In the genomic region with DNA sequence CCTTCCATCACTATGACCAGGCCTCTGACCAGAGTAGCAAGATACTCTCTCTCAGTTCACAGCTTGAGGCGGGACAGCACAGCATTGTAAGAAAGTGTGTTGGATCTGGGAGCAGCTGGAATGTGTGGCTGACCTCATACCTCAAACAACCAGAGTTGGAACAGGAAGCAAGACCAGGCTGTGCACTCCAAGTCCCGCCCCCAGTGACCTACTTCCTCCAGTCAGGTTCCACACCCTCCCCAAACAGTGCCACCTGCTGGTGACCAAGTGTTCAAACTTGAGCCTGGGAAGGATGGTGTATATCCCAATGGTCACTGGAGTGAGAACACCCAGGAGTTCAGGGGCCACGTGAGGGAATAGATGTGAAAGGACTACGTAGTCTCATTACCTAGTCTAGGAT, we compare ENCODE assay signal across 14 mouse cellular contexts. TPM values are rescaled to one million over a fixed set of nuclear protein-coding genes. Genes with fewer than 3 reads are reported as not detected.
A peak's percentile ranks its signal among the peaks of the same experiment; 100 is the strongest.
DNase-seq lines count a peak whose midpoint lies in the region; ATAC-seq and TF ChIP-seq lines count a peak whose summit lies in the region.
"Had no signal": no experiment of that assay in that cellular context is flagged by ENCODE, and none has a peak within 500 bp of the region (broad histone marks: within the 10 kb centered on the region; RNA-seq: fewer than 3 reads in every experiment).

No protein-coding gene starts in this region.

- no peaks in the 10 kb centered on the region for H3K4me1 ChIP-seq in forebrain, embryonic 11.5 days (replicated peaks; ENCODE audit: control insufficient read depth, insufficient read depth, low read length)
- no peaks in the 10 kb centered on the region for H3K4me1 ChIP-seq in forebrain, embryonic 13.5 days
- H3K4me1 ChIP-seq in cortical plate, adult 2 months (ENCODE audit: control insufficient read depth, insufficient read depth, low read length): no peaks in the 10 kb centered on the region
- H3K4me1 ChIP-seq in neural tube, embryonic 15.5 days: no peaks in the 10 kb centered on the region
- H3K4me1 ChIP-seq: megakaryocyte, embryonic 14.5 days; neural tube, embryonic 13.5 days had no signal

- H3K27ac ChIP-seq in forebrain, embryonic 11.5 days (ENCODE audit: low read depth, low read length): no peak overlapping the region
- H3K27ac ChIP-seq in forebrain, embryonic 13.5 days: no peak overlapping the region
- no peak overlapping the region for H3K27ac ChIP-seq in cortical plate, adult 2 months (ENCODE audit: insufficient read depth, low read length)
- no peak overlapping the region for H3K27ac ChIP-seq in neural tube, embryonic 15.5 days (replicated peaks)
- H3K27ac ChIP-seq: neural tube, embryonic 13.5 days had no signal

- no peaks in the 10 kb centered on the region for H3K36me3 ChIP-seq in forebrain, embryonic 11.5 days (ENCODE audit: control insufficient read depth, insufficient read depth, low read length)
- 0 out of 2 replicates have a peak, but pooled peaks cover 4% of the 10 kb centered on the region for H3K36me3 ChIP-seq in forebrain, embryonic 13.5 days (ENCODE audit: poor library complexity, severe bottlenecking)
- peaks cover 9% of the 10 kb centered on the region for H3K36me3 ChIP-seq in neural tube, embryonic 15.5 days

- DNase-seq in forebrain, embryonic 11.5 days (ENCODE audit: low spot score): peak; percentile 56
- peak; percentile 44 for DNase-seq in left cerebral cortex, postnatal 4 days
- no peak for DNase-seq in left cerebral cortex, adult 9 months (ENCODE audit: low spot score in 2 of 2)
- DNase-seq in retina, postnatal 1 day: peak; percentile 69
- DNase-seq in spleen, postnatal 4 days (ENCODE audit: low spot score in 2 of 2): no peak
- DNase-seq: adrenal gland, adult 8-10 months had no signal

- 0 out of 2 replicates have a peak, but pooled peaks have one; percentile 10 for TF ChIP-seq CTCF in cortical plate, adult 2 months (IDR thresholded peaks at IDR 0.05; ENCODE audit: extremely low read depth, insufficient read depth, low read length)

- no peaks in the 10 kb centered on the region for H3K9me3 ChIP-seq in forebrain, embryonic 11.5 days (ENCODE audit: control insufficient read depth, low read length)
- H3K9me3 ChIP-seq in forebrain, embryonic 13.5 days (replicated peaks): no peaks in the 10 kb centered on the region
- no peaks in the 10 kb centered on the region for H3K9me3 ChIP-seq in neural tube, embryonic 15.5 days (replicated peaks)
- H3K9me3 ChIP-seq: neural tube, embryonic 13.5 days had no signal

- H3K27me3 ChIP-seq in forebrain, embryonic 11.5 days (ENCODE audit: control insufficient read depth, insufficient read depth, low read length): no peaks in the 10 kb centered on the region
- H3K27me3 ChIP-seq in forebrain, embryonic 13.5 days: no peaks in the 10 kb centered on the region
- no peaks in the 10 kb centered on the region for H3K27me3 ChIP-seq in neural tube, embryonic 15.5 days (replicated peaks)
- H3K27me3 ChIP-seq: megakaryocyte, embryonic 14.5 days; neural tube, embryonic 13.5 days had no signal

- H3K4me3 ChIP-seq in forebrain, embryonic 11.5 days (ENCODE audit: low read depth, low read length): no peak overlapping the region
- no peak overlapping the region for H3K4me3 ChIP-seq in forebrain, embryonic 13.5 days
- H3K4me3 ChIP-seq in cortical plate, adult 2 months (ENCODE audit: insufficient read depth, low read length): no peak overlapping the region
- H3K4me3 ChIP-seq in neural tube, embryonic 15.5 days (replicated peaks): no peak overlapping the region
- H3K4me3 ChIP-seq: megakaryocyte, embryonic 14.5 days; neural tube, embryonic 13.5 days had no signal

- no peak for ATAC-seq in forebrain, embryonic 11.5 days (replicated peaks; ENCODE audit: low FRiP score)
- ATAC-seq in forebrain, embryonic 13.5 days: no peak
- no peak for ATAC-seq in neural tube, embryonic 15.5 days (ENCODE audit: low FRiP score)

- intact Hi-C loops in left cerebral cortex, postnatal 4 days (cut with DNase I): no loop called here

- no peak overlapping the region for H3K9ac ChIP-seq in forebrain, embryonic 11.5 days (ENCODE audit: low read length)
- no peak overlapping the region for H3K9ac ChIP-seq in forebrain, embryonic 13.5 days
- no peak overlapping the region for H3K9ac ChIP-seq in neural tube, embryonic 15.5 days (replicated peaks)
- H3K9ac ChIP-seq: neural tube, embryonic 13.5 days had no signal

- WGBS in forebrain, embryonic 11.5 days: 94% methylated on average over 4 of the region's 4 CpGs
- WGBS in forebrain, embryonic 13.5 days: 98% methylated on average over 4 of the region's 4 CpGs
- WGBS in neural tube, embryonic 15.5 days: 97% methylated on average over 4 of the region's 4 CpGs

- no peak for TF ChIP-seq POLR2A in cortical plate, adult 2 months (IDR thresholded peaks at IDR 0.05; ENCODE audit: extremely low read depth, insufficient read depth, low read length)

- H3K4me2 ChIP-seq in forebrain, embryonic 11.5 days (ENCODE audit: low read depth, low read length, severe bottlenecking): no peak overlapping the region
- H3K4me2 ChIP-seq in forebrain, embryonic 13.5 days: no peak overlapping the region
- no peak overlapping the region for H3K4me2 ChIP-seq in neural tube, embryonic 15.5 days
- H3K4me2 ChIP-seq: neural tube, embryonic 13.5 days had no signal

RNA-seq across cellular contexts. Expression of gene Hmgb4, which starts 57.2 kb away (rescaled TPM):
- polyA plus RNA-seq in forebrain, embryonic 11.5 days (2014; fragmentation: Nextera tagmentation; extraction: Ambion mirVana): not detected in 2 replicates
- not detected in 2 replicates for polyA plus RNA-seq in forebrain, embryonic 13.5 days (2015; fragmentation: Nextera tagmentation; extraction: Ambion mirVana)
- total RNA-seq in left cerebral cortex, postnatal 4 days (2021): not detected
- not detected in 2 replicates for polyA plus RNA-seq in cortical plate, adult 2 months (2012; rRNA removed)
- polyA plus RNA-seq in neural tube, embryonic 15.5 days (2015; fragmentation: Nextera tagmentation; extraction: Ambion mirVana): not detected in 2 replicates
- total RNA-seq: adrenal gland, adult 8-10 months; common myeloid progenitor, adult 5-6 weeks; gastrocnemius, adult 8-10 months; left cerebral cortex, adult 8-10 months had no signal
- polyA plus RNA-seq: neural tube, embryonic 13.5 days had no signal

Comparison
In these comparisons a context has a peak if more than half of its experiments do, and no peak if none do; other contexts are left out.
1. DNase-seq: peak in forebrain, embryonic 11.5 days (single experiment), left cerebral cortex, postnatal 4 days (single experiment) and retina, postnatal 1 day (single experiment); none in left cerebral cortex, adult 9 months (0 of 2) and spleen, postnatal 4 days (0 of 2).